Mouse (Mus musculus): ENCODE measurements around the gene Rho. TPM values are rescaled to one million over a fixed set of nuclear protein-coding genes. Genes with fewer than 3 reads are reported as not detected.

The Rho gene
- polyA plus RNA-seq, 1 experiment from 2014 or later, result 0.31 TPM

GRCm38 (mm10) chr6:115902545-115902944, 29.0 kb upstream of the Rho start:
- 92% methylated on average over 3 of the region's 3 CpGs for WGBS
- Histone ChIP-seq H3K9me3 (replicated peaks) (no peaks in the 10 kb centered on the region), H3K27me3 (ENCODE audit: low read depth, poor library complexity, severe bottlenecking) (no peaks in the 10 kb centered on the region), H3K4me3 (no peak overlapping the region), H3K4me1 (peaks cover 22% of the 10 kb centered on the region), H3K27ac (no peak overlapping the region), H3K36me3 (peaks cover 70% of the 10 kb centered on the region)
- DNase-seq (ENCODE audit: low spot score), result no peak

- H3K36me3 ChIP-seq, result peaks cover 65% of the 10 kb centered on the region
- no peaks in the 10 kb centered on the region for H3K9me3 ChIP-seq (replicated peaks)
- peak overlapping the region; percentile 4; the same call in 1 of the 2 replicates for H3K27ac ChIP-seq
- peaks cover 17% of the 10 kb centered on the region for H3K4me1 ChIP-seq
- no peak for DNase-seq (ENCODE audit: low spot score)
- H3K4me3 ChIP-seq, result no peak overlapping the region
- 96% methylated on average over 6 of the region's 6 CpGs for WGBS
- H3K27me3 ChIP-seq (ENCODE audit: low read depth, poor library complexity, severe bottlenecking), result no peaks in the 10 kb centered on the region
Observed at GRCm38 (mm10) chr6:115905568-115905967, 26.0 kb upstream of the Rho start.

- DNase-seq (ENCODE audit: low spot score), result no peak
- Histone ChIP-seq H3K4me1 (peaks cover 13% of the 10 kb centered on the region), H3K27me3 (ENCODE audit: low read depth, poor library complexity, severe bottlenecking) (no peaks in the 10 kb centered on the region), H3K27ac (no peak overlapping the region), H3K9me3 (replicated peaks) (no peaks in the 10 kb centered on the region), H3K4me3 (no peak overlapping the region), H3K36me3 (peaks cover 65% of the 10 kb centered on the region)
- WGBS, result 82% methylated on average over 1 of the region's 1 CpGs
Observed at GRCm38 (mm10) chr6:115906455-115906854, 25.1 kb upstream of the Rho start.

- H3K27ac ChIP-seq, result no peak overlapping the region
- H3K27me3 ChIP-seq (ENCODE audit: low read depth, poor library complexity, severe bottlenecking), result no peaks in the 10 kb centered on the region
- WGBS, result 81% methylated on average over 2 of the region's 2 CpGs
- peaks cover 63% of the 10 kb centered on the region for H3K36me3 ChIP-seq
- DNase-seq (ENCODE audit: low spot score), result no peak
- H3K4me1 ChIP-seq, result peaks cover 9% of the 10 kb centered on the region; the same call in 1 of the 2 replicates
- no peaks in the 10 kb centered on the region for H3K9me3 ChIP-seq (replicated peaks)
- no peak overlapping the region for H3K4me3 ChIP-seq
Observed at GRCm38 (mm10) chr6:115906871-115907270, 24.7 kb upstream of the Rho start.

GRCm38 (mm10) chr6:115908421-115908982, 23.0 kb upstream of the Rho start:
- H3K36me3 ChIP-seq, result peaks cover 49% of the 10 kb centered on the region
- no peak for DNase-seq (ENCODE audit: low spot score)
- no peak overlapping the region for H3K27ac ChIP-seq
- H3K9me3 ChIP-seq (replicated peaks), result no peaks in the 10 kb centered on the region
- H3K4me1 ChIP-seq, result peaks cover 9% of the 10 kb centered on the region; the same call in 1 of the 2 replicates
- H3K4me3 ChIP-seq, result no peak overlapping the region
- WGBS, result 46% methylated on average over 6 of the region's 6 CpGs
- no peaks in the 10 kb centered on the region for H3K27me3 ChIP-seq (ENCODE audit: low read depth, poor library complexity, severe bottlenecking)

GRCm38 (mm10) chr6:115909052-115909451, 22.5 kb upstream of the Rho start:
- Histone ChIP-seq H3K4me3 (no peak overlapping the region), H3K4me1 (peaks cover 9% of the 10 kb centered on the region; the same call in 1 of the 2 replicates), H3K36me3 (peaks cover 46% of the 10 kb centered on the region), H3K27ac (no peak overlapping the region), H3K27me3 (ENCODE audit: low read depth, poor library complexity, severe bottlenecking) (no peaks in the 10 kb centered on the region), H3K9me3 (replicated peaks) (no peaks in the 10 kb centered on the region)
- WGBS, result 67% methylated on average over 3 of the region's 3 CpGs
- DNase-seq (ENCODE audit: low spot score), result no peak

- Histone ChIP-seq H3K4me1 (peaks cover 12% of the 10 kb centered on the region; the same call in 1 of the 2 replicates), H3K9me3 (replicated peaks) (no peaks in the 10 kb centered on the region), H3K4me3 (no peak overlapping the region), H3K27me3 (ENCODE audit: low read depth, poor library complexity, severe bottlenecking) (no peaks in the 10 kb centered on the region), H3K36me3 (peaks cover 38% of the 10 kb centered on the region), H3K27ac (no peak overlapping the region)
- no peak for DNase-seq (ENCODE audit: low spot score)
- WGBS, result 69% methylated on average over 8 of the region's 8 CpGs
Observed at GRCm38 (mm10) chr6:115909940-115910339, 21.6 kb upstream of the Rho start.

GRCm38 (mm10) chr6:115911763-115912162, 19.8 kb upstream of the Rho start:
- H3K36me3 ChIP-seq, result peaks cover 24% of the 10 kb centered on the region
- DNase-seq (ENCODE audit: low spot score), result no peak
- H3K4me1 ChIP-seq, result peaks cover 16% of the 10 kb centered on the region
- no peak overlapping the region for H3K4me3 ChIP-seq
- no peaks in the 10 kb centered on the region for H3K9me3 ChIP-seq (replicated peaks)
- H3K27me3 ChIP-seq (ENCODE audit: low read depth, poor library complexity, severe bottlenecking), result no peaks in the 10 kb centered on the region
- no peak overlapping the region for H3K27ac ChIP-seq
- WGBS, result 77% methylated on average over 6 of the region's 6 CpGs

- DNase-seq (ENCODE audit: low spot score), result no peak
- H3K36me3 ChIP-seq, result peaks cover 21% of the 10 kb centered on the region
- H3K4me3 ChIP-seq, result no peak overlapping the region
- no peak overlapping the region for H3K27ac ChIP-seq
- peaks cover 16% of the 10 kb centered on the region for H3K4me1 ChIP-seq
- H3K9me3 ChIP-seq (replicated peaks), result no peaks in the 10 kb centered on the region
- H3K27me3 ChIP-seq (ENCODE audit: low read depth, poor library complexity, severe bottlenecking), result no peaks in the 10 kb centered on the region
- WGBS, result 89% methylated on average over 10 of the region's 10 CpGs
Observed at GRCm38 (mm10) chr6:115913482-115913881, 18.1 kb upstream of the Rho start.

- no peak for DNase-seq (ENCODE audit: low spot score)
- Histone ChIP-seq H3K36me3 (peaks cover 26% of the 10 kb centered on the region), H3K9me3 (replicated peaks) (no peaks in the 10 kb centered on the region), H3K4me3 (no peak overlapping the region), H3K27me3 (ENCODE audit: low read depth, poor library complexity, severe bottlenecking) (no peaks in the 10 kb centered on the region), H3K4me1 (peaks cover 11% of the 10 kb centered on the region; the same call in 1 of the 2 replicates), H3K27ac (no peak overlapping the region)
- 90% methylated on average over 15 of the region's 15 CpGs for WGBS
Observed at GRCm38 (mm10) chr6:115914511-115915202, 16.9 kb upstream of the Rho start.

GRCm38 (mm10) chr6:115915601-115916445, 15.7 kb upstream of the Rho start:
- peaks cover 7% of the 10 kb centered on the region; the same call in 1 of the 2 replicates for H3K4me1 ChIP-seq
- H3K36me3 ChIP-seq, result peaks cover 27% of the 10 kb centered on the region
- H3K27me3 ChIP-seq (ENCODE audit: low read depth, poor library complexity, severe bottlenecking), result no peaks in the 10 kb centered on the region
- WGBS, result 64% methylated on average over 17 of the region's 17 CpGs
- no peak for DNase-seq (ENCODE audit: low spot score)
- H3K4me3 ChIP-seq, result no peak overlapping the region
- 0 out of 2 replicates have a peak overlapping the region, but pooled peaks have one; percentile 22 for H3K27ac ChIP-seq
- H3K9me3 ChIP-seq (replicated peaks), result no peaks in the 10 kb centered on the region

GRCm38 (mm10) chr6:115916611-115917010, 14.9 kb upstream of the Rho start:
- DNase-seq (ENCODE audit: low spot score), result no peak
- H3K27me3 ChIP-seq (ENCODE audit: low read depth, poor library complexity, severe bottlenecking), result no peaks in the 10 kb centered on the region
- H3K9me3 ChIP-seq (replicated peaks), result no peaks in the 10 kb centered on the region
- no peak overlapping the region for H3K27ac ChIP-seq
- peaks cover 7% of the 10 kb centered on the region; the same call in 1 of the 2 replicates for H3K4me1 ChIP-seq
- H3K36me3 ChIP-seq, result peaks cover 26% of the 10 kb centered on the region
- H3K4me3 ChIP-seq, result no peak overlapping the region
- WGBS, result 87% methylated on average over 5 of the region's 5 CpGs

GRCm38 (mm10) chr6:115918615-115919014, 12.9 kb upstream of the Rho start:
- Histone ChIP-seq H3K9me3 (replicated peaks) (no peaks in the 10 kb centered on the region), H3K36me3 (peaks cover 26% of the 10 kb centered on the region), H3K4me3 (no peak overlapping the region), H3K27me3 (ENCODE audit: low read depth, poor library complexity, severe bottlenecking) (no peaks in the 10 kb centered on the region), H3K27ac (no peak overlapping the region), H3K4me1 (peaks cover 7% of the 10 kb centered on the region; the same call in 1 of the 2 replicates)
- no peak for DNase-seq (ENCODE audit: low spot score)
- 82% methylated on average over 1 of the region's 1 CpGs for WGBS

Measured in limb, embryonic 10.5 days (tissue).